Mouse (Mus musculus): ENCODE data around the gene Fam110a.

DNA sequence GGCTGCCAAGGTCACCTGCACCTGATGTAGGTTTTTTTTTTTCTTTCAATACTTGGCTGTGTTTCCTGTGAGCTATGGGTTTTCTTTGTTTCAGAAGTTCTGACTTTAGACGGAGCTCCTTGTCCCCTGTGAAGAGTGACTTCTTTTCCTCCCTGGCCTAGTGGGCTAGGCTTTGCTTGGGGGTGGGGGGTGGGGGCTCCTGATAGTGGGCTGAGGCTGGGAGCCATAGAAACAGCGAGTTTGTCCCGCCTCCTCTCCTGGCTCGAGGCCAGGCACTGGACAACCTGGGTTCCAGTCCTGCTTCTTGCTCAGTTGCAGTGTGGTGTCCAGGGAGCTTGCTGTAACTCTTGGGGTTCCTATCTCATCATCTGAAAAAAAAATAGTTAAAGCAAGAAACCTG lies 36.0 kb upstream of the Fam110a start:
- no peak for TF ChIP-seq CTCF (IDR thresholded peaks at IDR 0.05; ENCODE audit: low read depth)
- TF ChIP-seq EP300 (IDR thresholded peaks at IDR 0.05; ENCODE audit: low read depth): no peak
